Mouse (Mus musculus) neural tube, embryonic 13.5 days (tissue): ENCODE results near the gene Cobl. TPM values are rescaled to one million over a fixed set of nuclear protein-coding genes. Genes with fewer than 3 reads are reported as not detected.

Experiments
- ATAC-seq: fragments of 200-750 bp; cut with Nextera tagmentation; 2 replicates; pipeline ENCODE4 v1.8.0; 2017; ENCODE audit warnings: low read depth, mild to moderate bottlenecking, moderate TSS enrichment, moderate library complexity
- H3K27ac ChIP-seq: fragments of 300-500 bp; sonication (generic); replicated peaks from 2 replicates; pipeline ENCODE4 v1.5.1; 2015; ENCODE audit warnings: moderate library complexity, mild to moderate bottlenecking, inconsistent platforms
- H3K27me3 ChIP-seq: fragments of 300-500 bp; sonication (generic); 2 replicates; pipeline ENCODE4 v1.6.1; 2015; ENCODE audit warnings: mild to moderate bottlenecking, inconsistent platforms
- H3K36me3 ChIP-seq: fragments of 300-500 bp; sonication (generic); 2 replicates; pipeline ENCODE4 v1.6.1; 2015; ENCODE audit warnings: mild to moderate bottlenecking, inconsistent platforms
- H3K4me1 ChIP-seq: fragments of 300-500 bp; sonication (generic); replicated peaks from 2 replicates; pipeline ENCODE4 v1.6.1; 2015; ENCODE audit warnings: inconsistent platforms
- H3K4me2 ChIP-seq: fragments of 300-500 bp; sonication (generic); 2 replicates; pipeline ENCODE4 v1.6.1; 2015; ENCODE audit warnings: inconsistent platforms, mild to moderate bottlenecking, moderate library complexity
- H3K4me3 ChIP-seq: fragments of 300-500 bp; sonication (generic); 2 replicates; pipeline ENCODE4 v1.5.1; 2015; ENCODE audit warnings: mild to moderate bottlenecking, inconsistent platforms
- H3K9ac ChIP-seq: fragments of 300-500 bp; sonication (generic); 2 replicates; pipeline ENCODE4 v1.6.1; 2015; ENCODE audit warnings: moderate library complexity, mild to moderate bottlenecking, inconsistent platforms
- H3K9me3 ChIP-seq: fragments of 300-500 bp; sonication (generic); 2 replicates; pipeline ENCODE4 v1.6.1; 2016; ENCODE audit warnings: inconsistent platforms
- WGBS: fragments of 180-500 bp; shearing (Covaris S2); methylation state at CpG from one replicate; pipeline ENCODE4 v1.1.7; 2015; 5-methylcytosine and 5-hydroxymethylcytosine counted together
- polyA plus RNA-seq: library from polyadenylated mRNA; unstranded; fragments of >200 nt; fragmentation: Nextera tagmentation; extraction: Ambion mirVana; gene quantifications from 2 replicates; pipeline ENCODE4 v1.2.1, GENCODE M21; 2015

Gene Cobl
- polyA plus RNA-seq, 1 experiment from 2014 or later, result 8.7 TPM

DNA sequence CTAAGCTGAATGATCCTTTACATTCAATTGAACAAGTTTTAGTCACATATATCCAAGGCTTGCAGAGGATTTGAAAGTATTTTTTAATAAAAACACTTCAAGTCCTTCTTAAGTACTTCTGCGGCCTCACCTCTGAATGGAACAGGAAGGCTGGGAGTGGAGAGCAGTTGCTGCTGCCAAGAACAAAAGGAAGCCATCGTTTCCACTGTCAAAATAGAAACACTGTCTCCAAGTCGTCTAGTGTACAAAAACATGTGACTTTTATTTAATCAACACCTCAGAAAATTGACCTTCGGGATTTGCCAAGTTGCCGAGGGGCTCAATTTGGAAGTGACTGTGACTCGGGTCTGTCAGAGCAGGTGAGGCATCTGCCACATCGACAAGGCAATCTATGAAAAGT is 184.0 kb downstream of the Cobl start:
- no peak overlapping the region for H3K4me3 ChIP-seq
- no peaks in the 10 kb centered on the region for H3K36me3 ChIP-seq
- no peak for ATAC-seq
- no peaks in the 10 kb centered on the region for H3K27me3 ChIP-seq
- no peaks in the 10 kb centered on the region for H3K4me1 ChIP-seq
- WGBS, result 78% methylated on average over 7 of the region's 7 CpGs
- H3K9me3 ChIP-seq, result no peaks in the 10 kb centered on the region
- no peak overlapping the region for H3K9ac ChIP-seq
- H3K4me2 ChIP-seq, result no peak overlapping the region
- H3K27ac ChIP-seq, result no peak overlapping the region

DNA sequence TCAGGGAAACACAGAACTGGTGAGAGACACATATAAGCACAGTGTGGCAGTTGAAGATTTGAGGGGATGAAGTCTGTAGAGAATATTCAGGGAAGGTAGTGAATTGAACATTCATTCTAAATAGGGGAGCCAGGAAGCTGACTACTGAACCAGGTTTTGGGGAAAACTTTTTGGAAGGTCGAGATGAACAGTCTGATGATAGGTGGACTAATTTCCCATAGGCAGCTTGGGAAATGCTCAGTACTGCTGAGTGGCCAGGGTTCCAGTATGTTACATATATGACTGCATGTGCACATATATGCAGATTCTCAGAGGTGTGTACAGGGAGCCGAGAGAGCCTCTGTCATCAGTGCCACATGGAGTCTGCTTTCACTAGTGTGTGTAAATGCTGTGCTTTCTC is 190.5 kb downstream of the Cobl start:
- no peak overlapping the region for H3K27ac ChIP-seq
- WGBS, result 83% methylated on average over 2 of the region's 2 CpGs
- no peaks in the 10 kb centered on the region for H3K36me3 ChIP-seq
- H3K4me1 ChIP-seq, result no peaks in the 10 kb centered on the region
- no peak overlapping the region for H3K9ac ChIP-seq
- no peak overlapping the region for H3K4me3 ChIP-seq
- no peak for ATAC-seq
- H3K27me3 ChIP-seq, result no peaks in the 10 kb centered on the region
- no peak overlapping the region for H3K4me2 ChIP-seq
- no peaks in the 10 kb centered on the region for H3K9me3 ChIP-seq

DNA sequence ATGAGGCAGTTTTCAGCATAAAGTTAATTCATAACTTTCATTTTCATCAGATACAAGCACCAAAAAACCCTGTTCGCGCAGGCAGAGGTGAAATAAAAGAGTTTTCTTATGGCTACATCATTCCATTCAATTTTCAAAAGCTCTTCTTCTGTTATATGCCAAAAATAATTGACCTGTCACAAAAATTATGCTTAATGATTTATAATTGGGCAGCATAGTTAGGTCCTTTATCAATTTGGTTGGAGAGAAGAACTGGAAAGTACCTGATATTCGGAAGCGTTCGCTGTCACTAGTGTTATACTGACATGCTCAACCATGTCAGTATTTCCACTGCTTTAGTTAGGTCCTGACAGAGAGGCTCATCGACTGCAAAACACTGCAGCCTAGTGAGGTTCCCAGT is 191.0 kb downstream of the Cobl start:
- 90% methylated on average over 6 of the region's 6 CpGs for WGBS
- H3K9ac ChIP-seq, result no peak overlapping the region
- no peak overlapping the region for H3K4me3 ChIP-seq
- H3K27me3 ChIP-seq, result no peaks in the 10 kb centered on the region
- H3K9me3 ChIP-seq, result no peaks in the 10 kb centered on the region
- no peak overlapping the region for H3K27ac ChIP-seq
- H3K4me1 ChIP-seq, result no peaks in the 10 kb centered on the region
- H3K4me2 ChIP-seq, result no peak overlapping the region
- H3K36me3 ChIP-seq, result no peaks in the 10 kb centered on the region
- ATAC-seq, result no peak

DNA sequence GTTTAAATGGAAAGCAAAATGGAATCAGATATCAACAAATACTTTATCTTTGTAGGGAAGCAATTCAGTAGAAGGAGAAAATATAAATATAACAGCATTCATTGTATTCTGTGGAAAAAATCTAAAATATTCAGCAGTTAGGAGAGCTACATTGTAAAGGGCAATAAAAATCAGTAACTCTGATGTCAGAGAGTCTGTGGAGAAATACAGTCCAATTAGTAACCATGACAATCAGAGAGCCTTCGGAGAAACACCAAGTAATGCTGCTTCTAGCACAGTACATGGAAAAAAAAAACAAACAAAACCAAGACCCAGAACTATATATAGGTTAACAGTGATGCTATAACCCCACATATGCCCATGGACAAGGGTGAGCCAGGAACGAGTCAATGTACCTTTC is 206.3 kb downstream of the Cobl start:
- no peak overlapping the region for H3K4me3 ChIP-seq
- H3K4me2 ChIP-seq, result no peak overlapping the region
- H3K27me3 ChIP-seq, result no peaks in the 10 kb centered on the region
- peaks cover 12% of the 10 kb centered on the region; the same call in 1 of the 2 replicates for H3K4me1 ChIP-seq
- H3K27ac ChIP-seq, result no peak overlapping the region
- 47% methylated on average over 2 of the region's 2 CpGs for WGBS
- no peak for ATAC-seq
- H3K36me3 ChIP-seq, result 0 out of 2 replicates have a peak, but pooled peaks cover under 1% of the 10 kb centered on the region
- no peak overlapping the region for H3K9ac ChIP-seq
- no peaks in the 10 kb centered on the region for H3K9me3 ChIP-seq

DNA sequence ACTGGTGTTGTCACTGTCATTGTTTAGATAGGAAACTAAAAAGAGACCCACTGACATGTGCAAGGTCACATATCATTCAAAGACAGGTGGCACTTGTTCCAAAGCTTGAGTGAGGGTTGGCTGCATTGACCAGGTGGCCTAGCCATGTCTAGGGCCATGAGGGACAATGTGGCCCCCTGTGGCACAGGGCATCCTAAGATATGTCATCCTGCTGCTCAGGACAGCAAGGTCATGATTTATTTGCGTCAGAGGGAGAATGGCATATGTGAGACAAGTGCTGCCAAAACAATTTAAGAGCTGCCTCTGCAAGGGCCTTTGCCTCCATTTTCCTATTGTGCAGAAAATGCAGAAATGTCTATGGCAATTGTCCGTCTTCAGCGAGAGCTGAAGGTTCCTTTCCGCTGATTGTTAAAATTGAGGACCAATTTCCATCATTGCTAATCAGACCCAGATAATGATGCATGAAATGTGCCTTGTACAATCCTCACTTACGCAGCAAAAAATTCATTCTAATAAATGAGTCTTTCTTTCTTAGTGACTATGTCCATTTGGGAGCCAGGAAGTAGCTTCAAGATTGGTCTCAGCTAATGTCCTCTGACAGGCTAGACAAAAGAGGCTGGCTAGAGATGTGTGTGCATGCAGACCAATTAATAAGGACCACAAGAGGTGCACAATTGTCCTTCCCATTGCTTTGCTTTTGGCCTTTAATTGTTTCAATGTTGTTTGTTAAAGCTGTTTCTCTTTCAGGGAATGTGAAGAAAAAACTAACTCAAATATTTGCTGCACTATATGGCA is 207.2 kb downstream of the Cobl start:
- no peak overlapping the region for H3K9ac ChIP-seq
- H3K27ac ChIP-seq, result no peak overlapping the region
- H3K4me1 ChIP-seq, result peaks cover 12% of the 10 kb centered on the region; the same call in 1 of the 2 replicates
- 70% methylated on average over 5 of the region's 5 CpGs for WGBS
- no peak for ATAC-seq
- H3K4me2 ChIP-seq, result no peak overlapping the region
- no peak overlapping the region for H3K4me3 ChIP-seq
- no peaks in the 10 kb centered on the region for H3K27me3 ChIP-seq
- H3K9me3 ChIP-seq, result no peaks in the 10 kb centered on the region
- 0 out of 2 replicates have a peak, but pooled peaks cover 3% of the 10 kb centered on the region for H3K36me3 ChIP-seq

DNA sequence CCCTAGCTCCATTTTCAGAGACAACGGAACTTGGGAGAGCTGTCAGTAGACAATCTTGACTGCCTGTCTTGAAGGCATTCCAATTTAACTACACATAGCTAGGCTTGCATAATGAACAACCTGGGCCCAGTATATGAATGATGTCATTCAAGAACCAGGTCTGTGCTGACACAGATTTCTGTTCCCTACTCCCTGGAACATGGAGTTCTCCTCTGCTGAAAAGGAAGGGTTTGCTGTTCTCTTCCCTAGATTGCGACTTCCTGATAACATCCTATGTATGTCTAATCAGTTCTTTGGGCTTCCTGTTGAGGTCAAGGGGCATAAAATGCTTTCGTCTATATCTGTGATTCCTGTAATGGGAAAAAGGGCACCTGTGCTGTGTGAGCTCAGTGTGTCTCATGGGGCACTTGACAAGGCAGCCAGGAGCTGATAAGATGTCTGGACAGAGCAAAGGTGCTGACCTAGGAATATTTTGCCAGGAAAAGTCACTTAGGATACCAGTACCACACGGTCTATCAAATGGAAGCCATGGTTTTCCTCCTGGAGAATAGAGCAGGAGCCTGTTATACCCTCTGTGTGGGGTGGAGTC is 219.3 kb downstream of the Cobl start:
- no peak overlapping the region for H3K9ac ChIP-seq
- ATAC-seq, result no peak

GRCm38 (mm10) chr11:12236341-12236740 is 228.4 kb downstream of the Cobl start:
- 61% methylated on average over 1 of the region's 1 CpGs for WGBS
- no peaks in the 10 kb centered on the region for H3K9me3 ChIP-seq

More for the DNA sequence above, 219.3 kb downstream of the Cobl start:
- Histone ChIP-seq H3K36me3 (no peaks in the 10 kb centered on the region), H3K9me3 (no peaks in the 10 kb centered on the region), H3K4me2 (no peak overlapping the region), H3K4me3 (no peak overlapping the region), H3K27me3 (no peaks in the 10 kb centered on the region), H3K27ac (no peak overlapping the region), H3K4me1 (no peaks in the 10 kb centered on the region)
- WGBS, result 87% methylated on average over 4 of the region's 4 CpGs

DNA sequence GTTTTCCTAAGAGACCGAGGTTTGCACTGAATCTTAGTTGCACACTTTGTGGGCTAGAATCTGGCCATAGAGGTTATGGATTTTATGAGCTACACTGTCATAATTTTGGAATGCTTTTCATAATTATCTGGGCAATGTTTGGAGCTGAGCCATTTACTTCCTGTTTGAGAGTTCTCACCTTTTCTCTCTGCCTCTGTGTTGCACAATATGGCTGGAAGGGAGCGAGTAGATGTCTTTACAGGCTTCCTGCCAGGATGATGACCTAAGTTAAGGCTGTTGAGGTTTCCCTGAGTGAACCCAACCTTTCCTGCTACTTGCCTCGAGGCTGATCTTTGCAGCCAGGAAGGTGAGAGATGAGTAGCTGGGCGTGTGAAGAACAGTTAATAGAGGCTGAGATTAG is 229.9 kb downstream of the Cobl start:
- ATAC-seq, result no peak
- 81% methylated on average over 4 of the region's 4 CpGs for WGBS
- Histone ChIP-seq H3K27me3 (no peaks in the 10 kb centered on the region), H3K36me3 (no peaks in the 10 kb centered on the region), H3K4me3 (no peak overlapping the region), H3K27ac (no peak overlapping the region), H3K4me1 (peaks cover 3% of the 10 kb centered on the region; the same call in 1 of the 2 replicates), H3K9me3 (no peaks in the 10 kb centered on the region), H3K4me2 (no peak overlapping the region), H3K9ac (no peak overlapping the region)

More at GRCm38 (mm10) chr11:12236341-12236740, 228.4 kb downstream of the Cobl start:
- H3K27me3 ChIP-seq, result no peaks in the 10 kb centered on the region
- no peak overlapping the region for H3K4me2 ChIP-seq
- no peak overlapping the region for H3K27ac ChIP-seq
- no peak for ATAC-seq
- H3K9ac ChIP-seq, result no peak overlapping the region
- peaks cover 3% of the 10 kb centered on the region; the same call in 1 of the 2 replicates for H3K4me1 ChIP-seq
- no peak overlapping the region for H3K4me3 ChIP-seq
- H3K36me3 ChIP-seq, result no peaks in the 10 kb centered on the region

GRCm38 (mm10) chr11:12234126-12234525 is 230.6 kb downstream of the Cobl start:
- no peaks in the 10 kb centered on the region for H3K27me3 ChIP-seq
- no peak overlapping the region for H3K4me2 ChIP-seq
- no peak overlapping the region for H3K9ac ChIP-seq
- 93% methylated on average over 1 of the region's 1 CpGs for whole genome bisulfite sequencing
- no peak overlapping the region for H3K27ac ChIP-seq
- ATAC-seq, result no peak
- H3K4me1 ChIP-seq, result peaks cover 3% of the 10 kb centered on the region; the same call in 1 of the 2 replicates
- no peaks in the 10 kb centered on the region for H3K36me3 ChIP-seq
- no peak overlapping the region for H3K4me3 ChIP-seq
- no peaks in the 10 kb centered on the region for H3K9me3 ChIP-seq

DNA sequence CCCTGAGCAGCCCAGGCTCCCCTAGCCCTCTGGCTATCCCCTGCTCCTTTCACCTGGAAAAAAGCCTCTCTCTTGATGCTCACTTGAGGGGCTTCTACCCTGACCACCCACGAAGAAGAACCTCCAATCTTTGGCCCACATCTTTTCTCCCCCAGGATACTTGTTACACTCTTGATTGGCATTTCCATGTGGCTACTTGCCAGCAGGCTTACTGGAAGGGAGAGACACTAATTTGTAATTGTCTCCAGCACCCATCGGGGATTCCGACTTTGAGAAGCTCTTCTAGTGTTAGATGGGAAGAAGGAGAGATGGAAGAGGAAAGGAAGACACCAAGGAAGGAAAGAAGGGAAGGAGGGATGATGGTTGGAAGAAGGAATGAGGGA is 232.0 kb downstream of the Cobl start:
- Histone ChIP-seq H3K9ac (no peak overlapping the region), H3K4me2 (no peak overlapping the region), H3K4me1 (peaks cover 3% of the 10 kb centered on the region; the same call in 1 of the 2 replicates), H3K4me3 (no peak overlapping the region), H3K9me3 (no peaks in the 10 kb centered on the region), H3K27ac (no peak overlapping the region), H3K27me3 (no peaks in the 10 kb centered on the region), H3K36me3 (no peaks in the 10 kb centered on the region)
- WGBS, result 84% methylated on average over 3 of the region's 3 CpGs
- ATAC-seq, result peak; percentile 14; the same call in 1 of the 2 replicates

DNA sequence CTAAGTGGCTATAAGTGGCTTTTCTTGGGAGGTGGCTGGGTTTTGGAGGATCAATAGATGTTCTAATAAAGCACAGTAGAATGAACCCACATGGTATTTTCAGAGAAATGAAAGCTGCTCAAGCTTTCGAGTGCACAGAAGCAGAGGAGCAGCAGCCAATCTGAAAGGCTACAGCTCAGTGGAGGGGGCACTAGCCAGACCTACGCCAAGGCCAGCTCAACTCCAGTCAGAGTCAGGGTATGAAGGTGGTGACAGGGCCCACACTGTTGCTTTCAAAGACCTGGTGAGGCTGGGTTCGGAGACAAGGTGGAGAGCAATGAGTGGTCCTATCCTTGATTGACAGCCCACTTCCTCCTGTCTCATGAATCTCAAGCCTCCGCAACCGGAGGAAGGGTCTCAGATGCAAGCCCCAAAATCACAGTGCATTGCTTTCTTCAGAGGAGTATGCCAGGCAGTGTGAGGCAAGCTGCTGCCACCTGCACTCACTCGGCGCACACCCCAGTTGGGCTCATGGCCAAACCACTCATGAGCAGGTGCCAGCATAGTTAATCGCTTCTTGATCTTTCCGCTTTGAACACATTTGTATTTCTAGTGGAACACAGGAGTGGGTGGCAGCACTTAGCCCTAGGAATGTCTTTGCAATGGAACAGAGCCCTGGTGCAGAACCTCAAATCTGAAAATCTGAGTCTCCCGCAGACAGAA is 232.6 kb downstream of the Cobl start:
- Histone ChIP-seq H3K36me3 (no peaks in the 10 kb centered on the region), H3K4me1 (peaks cover 3% of the 10 kb centered on the region; the same call in 1 of the 2 replicates), H3K9me3 (no peaks in the 10 kb centered on the region), H3K9ac (no peak overlapping the region), H3K4me3 (no peak overlapping the region), H3K27me3 (no peaks in the 10 kb centered on the region), H3K4me2 (no peak overlapping the region), H3K27ac (no peak overlapping the region)
- 80% methylated on average over 10 of the region's 10 CpGs for WGBS
- peak; percentile 66 for ATAC-seq

GRCm38 (mm10) chr11:12231481-12232035 is 233.2 kb downstream of the Cobl start:
- Histone ChIP-seq H3K9ac (no peak overlapping the region), H3K4me1 (peaks cover 3% of the 10 kb centered on the region; the same call in 1 of the 2 replicates), H3K4me2 (no peak overlapping the region), H3K27ac (no peak overlapping the region), H3K9me3 (no peaks in the 10 kb centered on the region), H3K36me3 (no peaks in the 10 kb centered on the region), H3K27me3 (no peaks in the 10 kb centered on the region), H3K4me3 (no peak overlapping the region)
- 63% methylated on average over 6 of the region's 6 CpGs for WGBS
- peak; percentile 84 for ATAC-seq
